Mouse (Mus musculus) neural tube, embryonic 14.5 days (tissue): ENCODE measurements around the gene Pde3a. TPM values are rescaled to one million over a fixed set of nuclear protein-coding genes. Genes with fewer than 3 reads are reported as not detected.

Source experiments
- ATAC-seq: fragments of 200-750 bp; cut with Nextera tagmentation; 2 replicates; pipeline ENCODE4 v1.8.0; 2017; ENCODE audit warnings: low read depth, mild to moderate bottlenecking, moderate TSS enrichment, moderate library complexity
- H3K27ac ChIP-seq: fragments of 300-500 bp; sonication (generic); 2 replicates; pipeline ENCODE4 v1.5.1; 2014; ENCODE audit warnings: low read depth, mild to moderate bottlenecking, control low read depth, low read length, moderate library complexity, mixed read lengths
- H3K27me3 ChIP-seq: fragments of 300-500 bp; sonication (generic); 2 replicates; pipeline ENCODE4 v1.6.1; 2014; ENCODE audit warnings: low read length; ENCODE audit not compliant: control insufficient read depth, insufficient read depth
- H3K36me3 ChIP-seq: fragments of 300-500 bp; sonication (generic); 2 replicates; pipeline ENCODE4 v1.6.1; 2014; ENCODE audit warnings: low read length, mixed read lengths; ENCODE audit not compliant: control insufficient read depth, insufficient read depth
- H3K4me1 ChIP-seq: fragments of 300-500 bp; sonication (generic); 2 replicates; pipeline ENCODE4 v1.6.1; 2014; ENCODE audit warnings: low read length; ENCODE audit not compliant: control insufficient read depth, insufficient read depth
- H3K4me2 ChIP-seq: fragments of 300-500 bp; sonication (generic); 2 replicates; pipeline ENCODE4 v1.6.1; 2014; ENCODE audit warnings: mild to moderate bottlenecking, low read depth, low read length, control low read depth
- H3K4me3 ChIP-seq: fragments of 300-500 bp; sonication (generic); 2 replicates; pipeline ENCODE4 v1.5.1; 2014; ENCODE audit warnings: low read depth, low read length, control low read depth, mixed read lengths
- H3K9ac ChIP-seq: fragments of 300-500 bp; sonication (generic); replicated peaks from 2 replicates; pipeline ENCODE4 v1.6.1; 2014; ENCODE audit warnings: low read depth, mild to moderate bottlenecking, control low read depth, low read length, mixed read lengths
- H3K9me3 ChIP-seq: fragments of 300-500 bp; sonication (generic); 2 replicates; pipeline ENCODE4 v1.6.1; 2016; ENCODE audit warnings: low read length; ENCODE audit not compliant: control insufficient read depth
- WGBS: fragments of 180-500 bp; shearing (Covaris S2); extraction: QIAGEN DNeasy Blood & Tissue Kit; methylation state at CpG from one replicate; pipeline ENCODE4 v1.1.7; 2014; 5-methylcytosine and 5-hydroxymethylcytosine counted together
- polyA plus RNA-seq: library from polyadenylated mRNA; unstranded; fragments of >200 nt; fragmentation: Nextera tagmentation; extraction: Ambion mirVana; gene quantifications from 2 replicates; pipeline ENCODE4 v1.2.1, GENCODE M21; 2014

Gene Pde3a
- polyA plus RNA-seq, 1 experiment from 2014 or later, result 2.3 TPM

DNA sequence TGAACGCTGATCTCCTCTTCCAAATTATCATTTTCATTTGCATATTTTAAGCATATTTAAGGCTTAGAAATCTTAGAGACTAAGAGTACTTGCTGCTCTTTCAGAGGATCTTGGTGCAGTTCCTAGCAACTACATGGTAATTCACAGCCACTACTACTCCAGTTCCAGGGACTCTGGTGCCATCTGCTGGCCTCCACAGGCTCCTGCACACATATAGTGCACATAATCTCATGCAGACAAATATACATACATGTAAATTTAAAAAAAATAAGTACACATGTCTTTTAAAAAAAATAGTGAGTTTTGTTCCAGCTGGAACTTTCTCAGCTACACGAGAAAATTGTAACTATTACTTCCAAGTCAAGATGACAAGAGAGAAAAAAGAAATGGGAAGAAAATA lies 221.2 kb downstream of the Pde3a start:
- Histone ChIP-seq H3K4me2 (no peak overlapping the region), H3K9ac (no peak overlapping the region), H3K9me3 (no peaks in the 10 kb centered on the region), H3K4me1 (no peaks in the 10 kb centered on the region), H3K4me3 (no peak overlapping the region), H3K27ac (no peak overlapping the region), H3K27me3 (no peaks in the 10 kb centered on the region), H3K36me3 (no peaks in the 10 kb centered on the region)
- ATAC-seq, result no peak
- 90% methylated on average over 2 of the region's 2 CpGs for WGBS

DNA sequence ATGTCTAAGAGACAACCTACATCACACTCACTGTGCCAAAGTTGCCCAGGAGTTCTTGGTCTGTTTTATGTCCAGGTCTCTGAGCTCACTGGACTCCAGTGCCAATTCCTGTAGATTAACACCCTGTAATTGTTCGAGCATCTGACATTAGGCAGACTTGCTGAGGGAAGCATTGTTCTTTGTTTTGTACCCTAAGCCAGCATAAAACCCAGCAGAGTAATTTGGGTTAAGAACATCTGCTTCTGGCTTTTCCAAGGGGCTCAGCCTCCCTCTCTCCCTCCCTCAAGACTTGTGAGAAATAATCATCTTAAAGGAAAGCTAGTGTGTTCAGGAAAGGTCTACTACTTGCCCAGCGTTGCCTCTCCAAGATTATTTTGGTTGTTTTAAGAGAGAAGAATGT lies 225.2 kb downstream of the Pde3a start:
- Histone ChIP-seq H3K36me3 (no peaks in the 10 kb centered on the region), H3K9me3 (no peaks in the 10 kb centered on the region), H3K27me3 (no peaks in the 10 kb centered on the region), H3K9ac (no peak overlapping the region), H3K4me2 (no peak overlapping the region), H3K4me3 (no peak overlapping the region), H3K4me1 (no peaks in the 10 kb centered on the region), H3K27ac (no peak overlapping the region)
- ATAC-seq, result no peak; the same call in 1 of the 2 replicates
- WGBS, result 44% methylated on average over 2 of the region's 2 CpGs

- H3K9me3 ChIP-seq, result no peaks in the 10 kb centered on the region
- 43% methylated on average over 3 of the region's 3 CpGs for WGBS
- H3K36me3 ChIP-seq, result no peaks in the 10 kb centered on the region
- no peak for ATAC-seq
- H3K27me3 ChIP-seq, result no peaks in the 10 kb centered on the region
- no peak overlapping the region for H3K27ac ChIP-seq
- no peak overlapping the region for H3K4me3 ChIP-seq
- H3K4me2 ChIP-seq, result no peak overlapping the region
- H3K4me1 ChIP-seq, result no peaks in the 10 kb centered on the region
- H3K9ac ChIP-seq, result no peak overlapping the region
Observed at GRCm38 (mm10) chr6:141474696-141475095, 225.6 kb downstream of the Pde3a start.

DNA sequence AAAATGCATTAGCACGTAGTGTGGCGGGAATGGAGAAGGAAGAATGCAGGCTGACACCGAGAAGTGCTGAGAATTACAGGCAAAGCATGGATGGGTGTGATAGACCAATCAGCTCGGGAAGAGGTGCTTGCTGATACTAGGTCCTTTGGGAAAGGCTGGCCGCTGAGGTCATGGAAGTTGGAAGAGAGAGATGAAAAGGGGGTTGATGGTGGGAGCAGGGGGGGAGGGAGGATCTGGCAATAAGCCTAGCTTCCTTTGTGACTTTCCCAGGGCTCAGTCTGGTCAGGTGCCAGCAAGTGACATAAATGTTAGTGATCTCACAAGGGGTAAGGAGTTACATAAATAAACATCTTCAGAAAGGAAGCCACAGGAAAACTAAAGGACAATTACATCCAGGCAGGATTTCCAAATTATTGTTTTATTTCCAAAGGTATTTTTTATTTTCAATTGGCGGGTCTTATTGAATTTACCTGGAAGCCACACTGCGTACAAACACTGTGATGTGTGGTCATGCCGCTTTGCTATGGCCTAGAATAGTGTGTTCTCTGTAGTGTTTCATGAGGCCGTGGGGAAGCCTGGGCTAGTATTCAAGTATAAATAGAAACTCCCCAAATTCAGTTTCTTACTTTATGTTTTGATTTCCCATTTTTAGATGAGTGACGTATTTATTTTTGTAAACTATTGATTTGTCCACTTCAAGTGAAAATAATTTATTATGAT lies 236.4 kb downstream of the Pde3a start:
- H3K4me3 ChIP-seq, result no peak overlapping the region
- H3K27me3 ChIP-seq, result no peaks in the 10 kb centered on the region
- WGBS, result 42% methylated on average over 10 of the region's 10 CpGs
- no peak overlapping the region for H3K9ac ChIP-seq
- H3K4me1 ChIP-seq, result no peaks in the 10 kb centered on the region
- peak; percentile 85 for ATAC-seq
- H3K9me3 ChIP-seq, result no peaks in the 10 kb centered on the region
- no peak overlapping the region for H3K27ac ChIP-seq
- H3K36me3 ChIP-seq, result no peaks in the 10 kb centered on the region
- no peak overlapping the region for H3K4me2 ChIP-seq

- no peaks in the 10 kb centered on the region for H3K27me3 ChIP-seq
- H3K9me3 ChIP-seq, result no peaks in the 10 kb centered on the region
- no peak overlapping the region for H3K4me2 ChIP-seq
- no peaks in the 10 kb centered on the region for H3K4me1 ChIP-seq
- 80% methylated on average over 7 of the region's 7 CpGs for WGBS
- peak; percentile 67; the same call in 1 of the 2 replicates for ATAC-seq
- H3K9ac ChIP-seq, result no peak overlapping the region
- H3K36me3 ChIP-seq, result no peaks in the 10 kb centered on the region
- no peak overlapping the region for H3K27ac ChIP-seq
- no peak overlapping the region for H3K4me3 ChIP-seq
Observed at GRCm38 (mm10) chr6:141487266-141487665, 238.2 kb downstream of the Pde3a start.

DNA sequence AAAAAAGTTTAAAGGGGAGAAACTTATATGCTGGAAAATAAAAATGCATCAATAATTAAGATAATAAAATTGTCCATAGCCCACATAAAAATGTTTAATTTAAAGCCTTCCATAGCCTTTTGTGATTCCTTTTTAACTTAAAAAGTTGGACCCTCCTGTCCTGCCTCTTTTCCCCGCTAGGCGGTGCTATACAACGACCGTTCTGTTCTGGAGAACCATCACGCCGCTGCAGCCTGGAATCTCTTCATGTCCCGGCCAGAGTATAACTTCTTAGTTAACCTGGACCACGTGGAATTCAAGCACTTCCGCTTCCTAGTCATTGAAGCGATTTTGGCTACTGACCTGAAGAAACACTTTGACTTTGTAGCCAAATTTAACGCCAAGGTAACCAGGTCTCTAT lies 239.6 kb downstream of the Pde3a start:
- Histone ChIP-seq H3K27me3 (no peaks in the 10 kb centered on the region), H3K36me3 (no peaks in the 10 kb centered on the region), H3K4me1 (no peaks in the 10 kb centered on the region), H3K9me3 (no peaks in the 10 kb centered on the region), H3K4me3 (no peak overlapping the region), H3K4me2 (no peak overlapping the region), H3K9ac (no peak overlapping the region), H3K27ac (no peak overlapping the region)
- 17% methylated on average over 11 of the region's 11 CpGs for WGBS
- ATAC-seq, result no peak

GRCm38 (mm10) chr6:141494909-141495308 lies 245.8 kb downstream of the Pde3a start:
- Histone ChIP-seq H3K4me2 (no peak overlapping the region), H3K4me1 (no peaks in the 10 kb centered on the region), H3K9ac (no peak overlapping the region), H3K4me3 (no peak overlapping the region), H3K27me3 (no peaks in the 10 kb centered on the region), H3K9me3 (no peaks in the 10 kb centered on the region), H3K36me3 (no peaks in the 10 kb centered on the region), H3K27ac (no peak overlapping the region)
- 76% methylated on average over 4 of the region's 4 CpGs for WGBS
- no peak for ATAC-seq

DNA sequence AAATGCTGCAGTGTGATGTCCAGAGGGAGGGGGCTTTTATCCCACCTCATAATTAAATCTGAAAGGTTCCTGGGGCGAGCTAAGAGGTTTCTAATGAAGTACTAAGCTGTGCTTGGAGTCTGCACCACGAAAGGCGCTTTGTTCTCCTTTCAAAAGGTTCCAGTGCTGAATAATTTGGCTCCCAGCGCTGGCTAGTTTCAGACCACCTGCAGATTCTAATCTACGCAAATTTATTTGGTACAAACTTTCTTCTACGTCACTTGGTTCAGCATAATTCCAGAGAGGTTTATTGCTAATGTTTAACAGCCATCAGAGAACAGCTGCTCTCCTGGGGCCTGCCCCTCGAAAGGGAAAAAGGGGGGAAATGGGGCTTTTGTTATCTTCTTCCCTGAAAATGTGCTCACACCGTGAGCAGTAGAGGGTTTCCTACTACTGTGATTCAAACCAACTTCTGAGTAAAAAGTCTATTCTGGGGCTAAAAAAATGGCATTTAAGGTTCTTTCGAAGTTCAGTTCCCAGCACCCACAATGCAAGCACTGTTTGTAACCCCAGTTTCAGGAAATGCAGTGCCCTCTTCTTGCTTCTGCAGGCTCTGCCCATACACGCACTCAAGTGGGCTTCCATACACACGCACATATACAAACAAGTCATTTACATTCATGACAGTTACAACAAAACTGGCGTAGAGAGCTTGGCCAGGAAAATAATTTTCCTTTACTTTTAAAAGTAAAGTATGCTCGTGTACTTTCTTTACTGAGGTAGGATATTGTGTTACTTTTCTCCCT lies 246.8 kb downstream of the Pde3a start:
- Histone ChIP-seq H3K36me3 (no peaks in the 10 kb centered on the region), H3K9me3 (no peaks in the 10 kb centered on the region), H3K27ac (no peak overlapping the region), H3K27me3 (no peaks in the 10 kb centered on the region), H3K9ac (no peak overlapping the region), H3K4me1 (no peaks in the 10 kb centered on the region), H3K4me2 (no peak overlapping the region), H3K4me3 (no peak overlapping the region)
- ATAC-seq, result peak; percentile 75
- 11% methylated on average over 13 of the region's 13 CpGs for WGBS

- H3K27ac ChIP-seq, result no peak overlapping the region
- no peak for ATAC-seq
- H3K4me1 ChIP-seq, result no peaks in the 10 kb centered on the region
- H3K9ac ChIP-seq, result no peak overlapping the region
- no peaks in the 10 kb centered on the region for H3K9me3 ChIP-seq
- no peak overlapping the region for H3K4me3 ChIP-seq
- no peaks in the 10 kb centered on the region for H3K27me3 ChIP-seq
- no peak overlapping the region for H3K4me2 ChIP-seq
- no peaks in the 10 kb centered on the region for H3K36me3 ChIP-seq
Observed at GRCm38 (mm10) chr6:141499511-141499910, 250.4 kb downstream of the Pde3a start.
